In the genomic region with DNA sequence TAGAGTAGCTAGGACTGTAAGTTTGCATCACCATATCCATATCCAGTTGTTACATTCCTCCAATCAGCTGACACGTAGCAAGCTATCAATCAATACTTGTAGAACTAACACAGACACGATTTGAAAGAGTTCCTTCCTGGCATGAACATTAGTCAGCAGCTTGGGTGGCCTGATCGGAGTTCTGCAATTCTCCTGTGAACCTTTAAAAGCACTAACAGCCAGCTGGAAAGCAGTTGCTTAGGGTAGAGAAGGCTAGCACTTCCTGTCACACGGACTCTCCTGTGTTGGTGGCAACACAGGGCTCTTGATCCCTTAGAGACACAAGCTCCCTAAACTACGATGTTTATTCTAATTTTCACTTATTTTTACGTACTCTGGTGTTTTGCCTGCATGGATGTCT, we compare ENCODE assay signal across 8 mouse cellular contexts. TPM values are rescaled to one million over a fixed set of nuclear protein-coding genes. Genes with fewer than 3 reads are reported as not detected.
DNase-seq lines count a peak whose midpoint lies in the region; ATAC-seq and TF ChIP-seq lines count a peak whose summit lies in the region.

No protein-coding gene starts in this region.

- H3K27me3 ChIP-seq in hindbrain, postnatal 0 days (ENCODE audit: insufficient read depth, low read length), result no peaks in the 10 kb centered on the region
- H3K27me3 ChIP-seq in hindbrain, embryonic 13.5 days, result no peaks in the 10 kb centered on the region
- H3K27me3 ChIP-seq in intestine, postnatal 0 days (replicated peaks; ENCODE audit: control insufficient read depth, insufficient read depth, low read length), result no peaks in the 10 kb centered on the region
- H3K27me3 ChIP-seq in midbrain, embryonic 11.5 days (ENCODE audit: control insufficient read depth, insufficient read depth, low read length), result no peaks in the 10 kb centered on the region

- no peak overlapping the region; the same call in 1 of the 2 replicates for H3K9ac ChIP-seq in hindbrain, postnatal 0 days (replicated peaks; ENCODE audit: low read length)
- no peak overlapping the region for H3K9ac ChIP-seq in hindbrain, embryonic 13.5 days
- H3K9ac ChIP-seq in intestine, postnatal 0 days (ENCODE audit: low read depth, low read length), result peak overlapping the region; percentile 13; the same call in 1 of the 2 replicates
- H3K9ac ChIP-seq in midbrain, embryonic 11.5 days (ENCODE audit: low read length), result no peak overlapping the region

- intact Hi-C loops in gastrocnemius, postnatal 36 days (cut with DNase I), result no loop called here

- no peaks in the 10 kb centered on the region for H3K36me3 ChIP-seq in hindbrain, postnatal 0 days (ENCODE audit: insufficient read depth, low read length)
- H3K36me3 ChIP-seq in hindbrain, embryonic 13.5 days, result no peaks in the 10 kb centered on the region
- no peaks in the 10 kb centered on the region for H3K36me3 ChIP-seq in intestine, postnatal 0 days (ENCODE audit: control insufficient read depth, insufficient read depth)
- no peaks in the 10 kb centered on the region for H3K36me3 ChIP-seq in midbrain, embryonic 11.5 days (ENCODE audit: control insufficient read depth, insufficient read depth, low read length)

- ATAC-seq in hindbrain, postnatal 0 days, result no peak
- ATAC-seq in hindbrain, embryonic 13.5 days (ENCODE audit: low FRiP score), result no peak
- ATAC-seq in activated CD4-positive, CD25-positive, alpha-beta regulatory T cell, adult 4 months, result peak; percentile 72
- ATAC-seq in intestine, postnatal 0 days, result no peak
- peak; percentile 53 for ATAC-seq in monocyte, adult 5-6 weeks (replicated peaks; ENCODE audit: insufficient number of reproducible peaks, low FRiP score, low TSS enrichment, poor library complexity, severe bottlenecking)
- no peak for ATAC-seq in midbrain, embryonic 11.5 days (ENCODE audit: low FRiP score)

- WGBS in hindbrain, postnatal 0 days, result 53% methylated on average over 6 of the region's 6 CpGs
- 61% methylated on average over 6 of the region's 6 CpGs for WGBS in hindbrain, embryonic 13.5 days
- 40% methylated on average over 6 of the region's 6 CpGs for WGBS in intestine, postnatal 0 days
- WGBS in midbrain, embryonic 11.5 days, result 77% methylated on average over 6 of the region's 6 CpGs

- no peaks in the 10 kb centered on the region for H3K9me3 ChIP-seq in hindbrain, postnatal 0 days (ENCODE audit: low read length)
- no peaks in the 10 kb centered on the region for H3K9me3 ChIP-seq in hindbrain, embryonic 13.5 days
- H3K9me3 ChIP-seq in intestine, postnatal 0 days (ENCODE audit: control insufficient read depth), result no peaks in the 10 kb centered on the region
- no peaks in the 10 kb centered on the region for H3K9me3 ChIP-seq in midbrain, embryonic 11.5 days (ENCODE audit: control insufficient read depth, low read length)

- no peak for TF ChIP-seq CTCF in hindbrain, postnatal 0 days (IDR thresholded peaks at IDR 0.05; ENCODE audit: low read depth)
- no peak for TF ChIP-seq CTCF in intestine, postnatal 0 days (IDR thresholded peaks at IDR 0.05; ENCODE audit: low read depth)

- no peaks in the 10 kb centered on the region for H3K4me1 ChIP-seq in hindbrain, postnatal 0 days (ENCODE audit: insufficient read depth, low read length)
- H3K4me1 ChIP-seq in hindbrain, embryonic 13.5 days (replicated peaks), result no peaks in the 10 kb centered on the region
- H3K4me1 ChIP-seq in intestine, postnatal 0 days (replicated peaks; ENCODE audit: control insufficient read depth, insufficient read depth, low read length), result no peaks in the 10 kb centered on the region
- no peaks in the 10 kb centered on the region for H3K4me1 ChIP-seq in midbrain, embryonic 11.5 days (ENCODE audit: control insufficient read depth, insufficient read depth, low read length)

- H3K27ac ChIP-seq in hindbrain, postnatal 0 days, result no peak overlapping the region
- no peak overlapping the region for H3K27ac ChIP-seq in hindbrain, embryonic 13.5 days
- H3K27ac ChIP-seq in intestine, postnatal 0 days (ENCODE audit: low read depth, low read length), result 0 out of 2 replicates have a peak overlapping the region, but pooled peaks have one; percentile 54
- H3K27ac ChIP-seq in midbrain, embryonic 11.5 days (ENCODE audit: low read depth, low read length), result no peak overlapping the region

- DNase-seq in hindbrain, postnatal 0 days (ENCODE audit: low spot score), result no peak
- no peak for DNase-seq in gastrocnemius, postnatal 36 days
- no peak for DNase-seq in midbrain, embryonic 11.5 days (ENCODE audit: low spot score, missing footprints)
- no peak for DNase-seq in cerebellum, adult 11 months

- H3K4me3 ChIP-seq in hindbrain, postnatal 0 days (ENCODE audit: low read length), result no peak overlapping the region; the same call in 1 of the 2 replicates
- H3K4me3 ChIP-seq in hindbrain, embryonic 13.5 days, result no peak overlapping the region
- H3K4me3 ChIP-seq in intestine, postnatal 0 days (ENCODE audit: low read depth, low read length), result peak overlapping the region; percentile 43
- no peak overlapping the region for H3K4me3 ChIP-seq in midbrain, embryonic 11.5 days (ENCODE audit: low read depth, low read length)

- H3K4me2 ChIP-seq in hindbrain, postnatal 0 days (ENCODE audit: low read depth, low read length), result peak overlapping the region; percentile 18; the same call in 1 of the 2 replicates
- no peak overlapping the region for H3K4me2 ChIP-seq in hindbrain, embryonic 13.5 days
- peak overlapping the region; percentile 60 for H3K4me2 ChIP-seq in intestine, postnatal 0 days (replicated peaks; ENCODE audit: low read depth)
- H3K4me2 ChIP-seq in midbrain, embryonic 11.5 days, result no peak overlapping the region

RNA-seq across cellular contexts. Expression of gene Mr1, which starts 1.0 kb away (rescaled TPM):
- 4.7 and 8.4 TPM in 2 replicates for total RNA-seq in hindbrain, postnatal 0 days (2014; rRNA removed)
- polyA plus RNA-seq in hindbrain, postnatal 0 days (2015; fragmentation: Nextera tagmentation; extraction: Ambion mirVana), result 2.7 and 3.0 TPM in 2 replicates
- polyA plus RNA-seq in hindbrain, embryonic 13.5 days (2015; fragmentation: Nextera tagmentation; extraction: Ambion mirVana), result 1.3 and 2.1 TPM in 2 replicates
- polyA plus RNA-seq in activated CD4-positive, CD25-positive, alpha-beta regulatory T cell, adult 4 months (2017; shearing (Covaris generic)), result 10 to 100 TPM; 19.1 to 20.7 TPM
- 2.8 and 3.4 TPM in 2 replicates for polyA plus RNA-seq in intestine, postnatal 0 days (2015; fragmentation: Nextera tagmentation; extraction: Ambion mirVana)
- total RNA-seq in monocyte, adult 5-6 weeks (2017), result 8.6 to 21.8 TPM (median 18.3 TPM) in 3 replicates
- 10 to 100 TPM in 1 of 2 experiments, 1 to 10 TPM in 1; 8.1 to 11.5 TPM for total RNA-seq in gastrocnemius, postnatal 36 days (2021)
- polyA plus RNA-seq in midbrain, embryonic 11.5 days (2014; fragmentation: Nextera tagmentation; extraction: Ambion mirVana), result 0.41 and 0.49 TPM in 2 replicates

RNA-seq across cellular contexts. Expression of gene Stx6, which starts 12.9 kb away (rescaled TPM):
- 77.1 and 84.2 TPM in 2 replicates for total RNA-seq in hindbrain, postnatal 0 days (2014; rRNA removed)
- polyA plus RNA-seq in hindbrain, postnatal 0 days (2015; fragmentation: Nextera tagmentation; extraction: Ambion mirVana), result 81.2 and 82.2 TPM in 2 replicates
- polyA plus RNA-seq in hindbrain, embryonic 13.5 days (2015; fragmentation: Nextera tagmentation; extraction: Ambion mirVana), result 121 TPM in 2 replicates
- 10 to 100 TPM; 49.7 to 56.1 TPM for polyA plus RNA-seq in activated CD4-positive, CD25-positive, alpha-beta regulatory T cell, adult 4 months (2017; shearing (Covaris generic))
- polyA plus RNA-seq in intestine, postnatal 0 days (2015; fragmentation: Nextera tagmentation; extraction: Ambion mirVana), result 25.2 and 28.3 TPM in 2 replicates
- 54.9 to 89.5 TPM (median 66.6 TPM) in 3 replicates for total RNA-seq in monocyte, adult 5-6 weeks (2017)
- total RNA-seq in gastrocnemius, postnatal 36 days (2021), result 10 to 100 TPM; 10.4 to 10.8 TPM
- polyA plus RNA-seq in midbrain, embryonic 11.5 days (2014; fragmentation: Nextera tagmentation; extraction: Ambion mirVana), result 97.1 and 100 TPM in 2 replicates

RNA-seq across cellular contexts. Expression of gene Ier5, which starts 46.2 kb away (rescaled TPM):
- 51.4 and 60.5 TPM in 2 replicates for total RNA-seq in hindbrain, postnatal 0 days (2014; rRNA removed)
- polyA plus RNA-seq in hindbrain, postnatal 0 days (2015; fragmentation: Nextera tagmentation; extraction: Ambion mirVana), result 5.2 and 5.7 TPM in 2 replicates
- 5.5 and 8.8 TPM in 2 replicates for polyA plus RNA-seq in hindbrain, embryonic 13.5 days (2015; fragmentation: Nextera tagmentation; extraction: Ambion mirVana)
- 1 to 10 TPM; 5.0 to 7.9 TPM for polyA plus RNA-seq in activated CD4-positive, CD25-positive, alpha-beta regulatory T cell, adult 4 months (2017; shearing (Covaris generic))
- polyA plus RNA-seq in intestine, postnatal 0 days (2015; fragmentation: Nextera tagmentation; extraction: Ambion mirVana), result 6.1 and 6.8 TPM in 2 replicates
- total RNA-seq in monocyte, adult 5-6 weeks (2017), result 118 to 240 TPM (median 139 TPM) in 3 replicates
- 1 to 10 TPM; 7.1 to 9.7 TPM for total RNA-seq in gastrocnemius, postnatal 36 days (2021)
- polyA plus RNA-seq in midbrain, embryonic 11.5 days (2014; fragmentation: Nextera tagmentation; extraction: Ambion mirVana), result 12.4 and 13.5 TPM in 2 replicates

Comparison
In these comparisons a context has a peak if more than half of its experiments do, and no peak if none do; other contexts are left out.
1. H3K4me2 ChIP-seq: peak in hindbrain, postnatal 0 days (single experiment) and intestine, postnatal 0 days (single experiment); none in hindbrain, embryonic 13.5 days (single experiment) and midbrain, embryonic 11.5 days (single experiment).
2. ATAC-seq: peak in activated CD4-positive, CD25-positive, alpha-beta regulatory T cell, adult 4 months (single experiment) and monocyte, adult 5-6 weeks (single experiment); none in hindbrain, postnatal 0 days (single experiment), hindbrain, embryonic 13.5 days (single experiment), intestine, postnatal 0 days (single experiment) and midbrain, embryonic 11.5 days (single experiment).